Mouse (Mus musculus) left cerebral cortex, adult 6 months (tissue): ENCODE measurements around the gene Prpf8. TPM values are rescaled to one million over a fixed set of nuclear protein-coding genes. Genes with fewer than 3 reads are reported as not detected.

Source experiments
- long read RNA-seq, 2 experiments: library from polyadenylated mRNA; unstranded; transcript quantifications; one replicate each; pipeline ENCODE4 v2.0.0; 2019 to 2020
- polyA plus RNA-seq: library from polyadenylated mRNA; unstranded; fragments of <200 nt; fragmentation: Nextera tagmentation; gene quantifications from 2 replicates; pipeline ENCODE4 v1.2.3, GENCODE M21; 2021

The Prpf8 gene
- 12.1 and 13.6 TPM in 2 replicates for polyA plus RNA-seq
- long read RNA-seq, experiment 1, partial matches to known transcripts = 60 of 61 reads
- long read RNA-seq, experiment 1, other reads (novel, unspliced or antisense) = 1 of 61 reads
- long read RNA-seq, experiment 2, partial matches to known transcripts = 34 of 35 reads
- long read RNA-seq, experiment 2, other reads (novel, unspliced or antisense) = 1 of 35 reads

GRCm38 (mm10) chr11:75486601-75487285, at the start of gene Prpf8:
Gene Prpf8, plus strand, starts transcription at chr11:75486816.

GRCm38 (mm10) chr11:75439363-75439762, 47.3 kb upstream of the Prpf8 start, which contains the start of gene Serpinf2:
Gene Serpinf2, minus strand, starts transcription at chr11:75439591.

DNA sequence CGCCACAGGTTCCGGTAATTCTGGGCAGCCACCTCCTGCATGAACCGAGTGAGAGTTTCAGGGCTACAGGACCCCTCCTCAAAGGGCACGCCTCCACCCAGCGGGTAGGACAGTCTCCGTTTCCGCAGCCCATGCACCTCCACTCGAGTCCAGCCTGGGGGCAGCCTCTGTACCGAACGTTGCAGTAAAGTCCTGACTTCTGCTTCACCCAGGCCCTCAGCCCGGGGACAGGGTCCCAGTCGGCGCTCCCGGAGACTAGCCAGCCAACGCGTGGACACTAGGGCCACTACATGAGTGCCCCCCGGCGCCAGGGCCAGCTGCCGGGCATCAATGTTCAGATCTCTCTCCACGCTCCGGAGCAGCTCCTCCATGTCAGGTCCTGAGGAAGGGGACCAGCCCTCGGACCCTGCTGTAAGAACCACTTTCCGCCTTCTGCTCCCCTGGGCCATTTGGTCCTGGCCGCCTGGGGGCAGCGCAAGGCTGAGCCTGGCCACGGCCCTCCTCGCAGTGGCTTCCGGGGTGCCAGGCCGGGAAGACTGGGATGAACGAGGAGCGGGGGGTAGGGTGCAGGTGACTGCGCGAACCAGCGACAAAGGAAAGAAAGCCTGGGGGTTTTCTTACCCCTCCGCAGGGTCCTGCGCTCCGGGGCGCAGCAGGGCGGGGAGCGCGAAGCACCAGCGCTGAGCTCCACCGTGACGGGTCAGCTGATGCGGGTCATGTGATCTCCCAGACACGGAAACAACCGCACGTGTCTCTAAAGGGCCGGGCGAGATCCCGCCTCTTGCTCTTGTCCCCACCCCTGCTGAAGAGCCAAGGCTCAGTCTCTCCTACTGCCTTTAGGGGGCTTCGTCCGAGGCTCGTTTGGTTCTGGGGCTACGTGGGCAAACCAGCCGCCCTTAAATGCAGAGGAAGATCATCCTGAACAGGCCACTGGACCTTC, 32.4 kb upstream of the Prpf8 start, which contains the start of gene Wdr81:
Gene Wdr81 (minus strand): TSS at position 727 of the 940 bp plus-strand sequence.

DNA sequence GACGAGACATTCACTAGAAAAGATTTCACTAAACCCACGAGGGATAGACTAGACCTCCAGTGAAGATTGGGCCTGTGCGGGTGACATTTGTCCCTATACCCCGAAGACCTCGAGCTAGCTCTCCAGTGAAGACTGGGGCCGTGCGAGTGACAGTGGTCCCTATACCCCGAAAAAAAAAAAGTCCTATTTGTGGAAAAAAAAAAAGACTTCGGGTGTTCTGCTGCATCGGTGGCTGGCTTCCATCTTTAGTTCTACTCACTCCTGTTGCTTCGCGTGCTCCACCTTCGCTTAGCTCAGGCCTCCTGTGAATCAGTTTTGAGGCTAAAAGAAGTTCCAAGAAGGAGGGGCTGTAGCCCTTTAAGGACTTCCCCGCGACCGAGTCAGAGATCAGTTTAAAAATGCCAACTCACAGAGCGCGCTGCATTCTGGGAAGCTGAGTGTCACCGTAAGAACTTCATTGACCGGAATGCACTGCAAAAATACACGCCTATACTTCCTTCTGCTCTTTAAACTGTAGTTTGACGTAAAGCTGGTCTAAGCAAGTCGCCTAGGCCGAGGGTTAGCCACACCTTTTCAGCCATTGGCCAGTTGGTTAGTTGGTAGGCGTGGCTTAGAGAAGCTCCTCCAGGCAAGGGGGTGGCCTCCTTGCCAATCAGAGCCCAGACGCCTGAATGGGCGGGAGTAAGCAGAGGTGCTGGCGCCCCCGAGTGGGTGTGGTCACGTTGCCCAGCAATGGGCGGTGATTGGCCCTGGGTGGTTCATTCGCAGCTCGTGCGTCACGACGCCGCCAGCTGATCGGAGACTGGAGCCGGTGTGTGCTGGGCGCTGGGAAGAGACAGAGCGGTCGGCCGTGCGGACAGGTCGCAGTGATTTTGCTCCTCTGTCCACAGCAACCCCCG, 25.5 kb upstream of the Prpf8 start, which contains the start of gene Tlcd2:
Gene Tlcd2 (plus strand): TSS at position 872 of the 899 bp plus-strand sequence.

GRCm38 (mm10) chr11:75509741-75510626, 23.4 kb downstream of the Prpf8 start, which contains the start of gene Rilp:
Gene Rilp, plus strand, starts transcription at chr11:75510094.

DNA sequence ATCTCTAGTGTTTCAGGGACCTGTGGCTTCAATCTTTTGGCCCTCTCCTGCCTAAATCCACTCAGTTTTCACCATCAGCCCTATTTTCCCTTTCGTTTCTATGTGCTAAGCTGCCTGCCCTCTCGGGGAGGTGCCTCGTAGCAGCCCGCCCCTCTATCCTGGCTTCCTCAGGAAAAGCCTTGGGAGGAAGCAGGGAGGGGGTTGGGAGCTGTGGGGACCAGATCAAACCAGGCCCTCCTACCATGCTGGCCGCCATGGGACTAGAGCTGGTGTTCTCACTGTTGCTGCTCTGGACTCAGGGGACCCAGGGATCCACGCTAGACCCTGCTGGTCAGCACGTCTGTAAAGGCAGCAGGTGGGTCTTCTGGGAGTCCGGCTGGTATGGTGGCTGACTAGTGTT, 26.7 kb downstream of the Prpf8 start, which contains the start of gene Scarf1:
Gene Scarf1 (plus strand): TSS at position 205 of the 400 bp plus-strand sequence.

GRCm38 (mm10) chr11:75531469-75532242, 45.0 kb downstream of the Prpf8 start, which contains the start of gene Slc43a2:
Gene Slc43a2, plus strand, starts transcription at chr11:75531694.

Other genes starting within 250 kb of the Prpf8 start
- gene Rpa1, start 138.5 kb upstream of the Prpf8 start, polyA plus RNA-seq = 28.0 and 28.8 TPM in 2 replicates
- gene Smyd4, start 138.4 kb upstream of the Prpf8 start, polyA plus RNA-seq = 8.9 and 9.5 TPM in 2 replicates
- 6.5 and 8.4 TPM in 2 replicates for gene Serpinf1, start 64.1 kb upstream of the Prpf8 start, polyA plus RNA-seq
- gene Serpinf2, start 47.2 kb upstream of the Prpf8 start, polyA plus RNA-seq = 0.05 TPM in 1 of 2 replicates, not detected in the other
- 2.9 and 3.3 TPM in 2 replicates for gene Wdr81, start 32.1 kb upstream of the Prpf8 start, polyA plus RNA-seq
- gene Tlcd2, start 25.1 kb upstream of the Prpf8 start, polyA plus RNA-seq = 0.80 and 0.99 TPM in 2 replicates
- gene Rilp, start 23.3 kb downstream of the Prpf8 start, polyA plus RNA-seq = 2.5 and 2.6 TPM in 2 replicates
- 1.2 and 1.3 TPM in 2 replicates for gene Scarf1, start 26.7 kb downstream of the Prpf8 start, polyA plus RNA-seq
- 13.6 and 19.1 TPM in 2 replicates for gene Slc43a2, start 44.9 kb downstream of the Prpf8 start, polyA plus RNA-seq
- gene Pitpna, start 101.3 kb downstream of the Prpf8 start, polyA plus RNA-seq = 23.7 and 133 TPM in 2 replicates
- 15.7 and 21.9 TPM in 2 replicates for gene Inpp5k, start 144.2 kb downstream of the Prpf8 start, polyA plus RNA-seq
- 2.4 and 3.5 TPM in 2 replicates for gene Myo1c, start 163.7 kb downstream of the Prpf8 start, polyA plus RNA-seq
- gene Crk, start 192.4 kb downstream of the Prpf8 start, polyA plus RNA-seq = 20.3 and 55.9 TPM in 2 replicates
- gene Ywhae, start 246.1 kb downstream of the Prpf8 start, polyA plus RNA-seq = 792 and 815 TPM in 2 replicates